Mouse (Mus musculus) effector memory CD4-positive, alpha-beta T cell, adult 7 months (primary cell): ENCODE measurements around the gene Wfdc3. TPM values are rescaled to one million over a fixed set of nuclear protein-coding genes. Genes with fewer than 3 reads are reported as not detected.

Source experiments
- polyA plus RNA-seq: library from polyadenylated mRNA; unstranded; fragments of 100-300 nt; shearing (Covaris generic); gene quantifications from one replicate; pipeline ENCODE4 v1.2.1, GENCODE M21; 2017

Gene Wfdc3
- 0.34 TPM for polyA plus RNA-seq

GRCm38 (mm10) chr2:164745843-164746479 lies at the start of gene Wfdc3, which contains the start of gene Dnttip1:
Gene Wfdc3 (minus strand): TSS chr2:164745931.
Gene Dnttip1 (plus strand): TSS chr2:164745983.

GRCm38 (mm10) chr2:164785481-164786387 lies 40.0 kb upstream of the Wfdc3 start, which contains the start of gene Snx21:
Gene Snx21 (plus strand): TSS chr2:164785823.

GRCm38 (mm10) chr2:164779481-164780086 lies 33.9 kb upstream of the Wfdc3 start, which contains the start of gene Tnnc2:
Gene Tnnc2 (minus strand): TSS chr2:164779967.

GRCm38 (mm10) chr2:164769258-164770037 lies 23.7 kb upstream of the Wfdc3 start, which contains the start of gene Ube2c:
Gene Ube2c (plus strand): TSS chr2:164769898.

GRCm38 (mm10) chr2:164715005-164715404 lies 30.7 kb downstream of the Wfdc3 start, which contains the start of gene Spint5:
Gene Spint5 (plus strand): TSS chr2:164715305.

GRCm38 (mm10) chr2:164698201-164698600 lies 47.5 kb downstream of the Wfdc3 start, which contains the start of gene Spint4:
Gene Spint4 (plus strand): TSS chr2:164698501.

GRCm38 (mm10) chr2:164684807-164685206 lies 60.9 kb downstream of the Wfdc3 start, which contains the start of gene Wfdc13:
Gene Wfdc13 (plus strand): TSS chr2:164685107.

Other genes with a start within 250 kb of the Wfdc3 start
- gene Pigt, start 248.4 kb downstream of the Wfdc3 start, polyA plus RNA-seq, result 12.8 TPM
- gene Wfdc2, start 183.5 kb downstream of the Wfdc3 start, polyA plus RNA-seq, result not detected
- not detected for gene Spint3, start 172.5 kb downstream of the Wfdc3 start, polyA plus RNA-seq
- 0.49 TPM for gene Wfdc6a, start 160.5 kb downstream of the Wfdc3 start, polyA plus RNA-seq
- not detected for gene Eppin, start 152.3 kb downstream of the Wfdc3 start, polyA plus RNA-seq
- not detected for gene Wfdc6b, start 132.4 kb downstream of the Wfdc3 start, polyA plus RNA-seq
- not detected for gene Wfdc8, start 132.3 kb downstream of the Wfdc3 start, polyA plus RNA-seq
- gene Wfdc16, start 107.1 kb downstream of the Wfdc3 start, polyA plus RNA-seq, result not detected
- gene Wfdc10, start 89.9 kb downstream of the Wfdc3 start, polyA plus RNA-seq, result not detected
- not detected for gene Wfdc9, start 89.3 kb downstream of the Wfdc3 start, polyA plus RNA-seq
- not detected for gene Wfdc11, start 71.8 kb downstream of the Wfdc3 start, polyA plus RNA-seq
- gene Wfdc13, start 60.8 kb downstream of the Wfdc3 start, polyA plus RNA-seq, result 1.3 TPM
- not detected for gene Spint4, start 47.4 kb downstream of the Wfdc3 start, polyA plus RNA-seq
- not detected for gene Spint5, start 30.6 kb downstream of the Wfdc3 start, polyA plus RNA-seq
- gene Dnttip1, start 52 bp upstream of the Wfdc3 start, polyA plus RNA-seq, result 49.6 TPM
- gene Ube2c, start 24.0 kb upstream of the Wfdc3 start, polyA plus RNA-seq, result 0.96 TPM
- not detected for gene Tnnc2, start 34.0 kb upstream of the Wfdc3 start, polyA plus RNA-seq
- 5.0 TPM for gene Snx21, start 39.9 kb upstream of the Wfdc3 start, polyA plus RNA-seq
- 26.4 TPM for gene Acot8, start 59.0 kb upstream of the Wfdc3 start, polyA plus RNA-seq
- gene Zswim3, start 59.2 kb upstream of the Wfdc3 start, polyA plus RNA-seq, result 3.5 TPM
- 15.3 TPM for gene Zswim1, start 76.8 kb upstream of the Wfdc3 start, polyA plus RNA-seq
- not detected for gene Spata25, start 82.6 kb upstream of the Wfdc3 start, polyA plus RNA-seq
- gene Ctsa, start 86.9 kb upstream of the Wfdc3 start, polyA plus RNA-seq, result 161 TPM
- 1.0 TPM for gene Neurl2, start 87.5 kb upstream of the Wfdc3 start, polyA plus RNA-seq
- gene Pltp, start 111.8 kb upstream of the Wfdc3 start, polyA plus RNA-seq, result 5.1 TPM
- gene Pcif1, start 133.4 kb upstream of the Wfdc3 start, polyA plus RNA-seq, result 150 TPM
- 40.3 TPM for gene Zfp335, start 165.8 kb upstream of the Wfdc3 start, polyA plus RNA-seq
- gene Mmp9, start 194.8 kb upstream of the Wfdc3 start, polyA plus RNA-seq, result 3.8 TPM
- gene Slc12a5, start 214.9 kb upstream of the Wfdc3 start, polyA plus RNA-seq, result 0.44 TPM